Mouse (Mus musculus): ENCODE measurements around the gene Spdye4a.
A peak's percentile ranks its signal among the peaks of the same experiment; 100 is the strongest.
"Not testable (repeated sequence)": the region's sequence is repeated elsewhere in the genome, so short reads cannot be mapped to it uniquely, and the experiment has no call there.

Gene Spdye4a

DNA sequence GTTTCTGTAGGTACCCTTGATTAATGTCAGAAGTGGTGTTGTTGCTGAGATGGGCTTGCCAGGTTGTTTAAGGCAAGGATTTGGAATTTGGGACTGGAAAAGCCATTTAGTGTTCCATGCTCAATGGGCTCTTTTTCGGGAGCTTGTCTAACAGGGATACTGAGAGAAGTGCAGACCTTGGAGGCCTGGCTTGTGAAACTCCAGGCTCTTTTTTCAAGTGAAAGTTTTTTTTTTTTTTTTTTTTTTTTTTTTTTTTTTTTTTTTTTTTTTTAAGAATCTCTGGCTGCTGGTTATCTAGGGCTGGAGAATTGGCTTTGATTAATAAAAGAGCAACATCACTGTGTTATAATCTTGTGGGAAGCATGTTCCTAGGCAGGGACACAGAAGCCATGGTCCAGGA lies 4.4 kb downstream of the Spdye4a start:
- no peak for DNase-seq

DNA sequence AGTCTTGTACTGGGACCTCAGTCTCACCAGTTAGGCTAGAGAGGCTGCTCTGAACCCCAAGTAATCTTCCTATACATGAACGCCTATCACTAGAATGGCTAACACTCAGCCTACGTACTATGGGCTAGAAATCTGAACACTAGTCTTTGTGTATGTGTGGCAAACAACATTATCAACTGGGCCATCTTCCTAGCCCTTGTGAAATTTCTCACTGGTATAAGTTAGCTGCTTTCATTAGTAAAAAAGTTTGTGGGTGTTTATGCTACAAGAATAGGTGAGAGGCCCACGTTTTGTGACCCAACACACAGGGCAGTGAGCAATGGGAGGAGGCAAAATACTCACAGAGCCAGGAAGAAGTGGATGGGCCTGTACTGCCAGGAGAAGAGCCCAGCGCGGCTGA lies 5.7 kb downstream of the Spdye4a start:
- DNase-seq, result no peak

DNA sequence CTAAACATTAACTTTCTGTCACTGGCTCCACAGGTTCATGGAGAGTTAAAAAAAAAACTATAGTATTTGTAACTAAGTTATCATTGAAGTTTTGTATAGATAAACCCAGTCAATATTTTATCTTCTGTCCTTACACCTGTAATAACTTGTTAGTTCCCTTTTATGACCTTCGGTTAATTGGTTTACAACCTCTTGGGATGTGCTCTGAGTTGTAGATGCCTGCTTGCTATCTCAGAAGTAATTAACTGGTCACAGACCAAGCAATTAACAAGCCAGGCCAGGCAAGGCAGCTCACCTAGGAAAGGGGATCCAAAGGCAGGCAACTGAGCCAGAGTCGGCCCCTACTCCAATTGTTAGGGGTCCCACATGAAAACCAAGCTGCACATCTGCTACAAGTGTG lies 12.9 kb downstream of the Spdye4a start:
- no peak for DNase-seq

- peak; percentile 3 for DNase-seq
Measured at GRCm38 (mm10) chr5:143205015-143205414, 21.7 kb downstream of the Spdye4a start.

GRCm38 (mm10) chr5:143196506-143196905 lies 30.2 kb downstream of the Spdye4a start:
- DNase-seq, result no peak

DNA sequence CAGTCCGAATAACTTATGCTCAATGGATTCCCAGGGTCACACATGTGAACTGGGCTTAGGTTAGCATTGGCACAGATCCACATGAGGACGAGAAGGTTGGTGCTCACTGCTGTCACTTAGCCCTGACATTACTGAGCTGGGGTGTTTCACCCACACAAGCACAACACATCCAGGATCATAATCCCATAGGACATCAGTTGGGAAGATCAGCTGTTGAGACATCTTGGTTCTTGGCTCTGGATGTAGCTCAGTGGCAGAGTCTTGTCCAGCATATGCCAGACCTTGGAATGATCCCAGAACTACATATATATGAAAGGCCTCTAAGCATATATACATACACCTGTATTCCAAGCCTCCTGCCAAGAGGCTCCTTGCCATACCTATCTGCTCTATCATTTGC lies 31.5 kb downstream of the Spdye4a start:
- no peak for DNase-seq

- DNase-seq, result not testable (repeated sequence)
Measured at GRCm38 (mm10) chr5:143194747-143195146, 31.9 kb downstream of the Spdye4a start.

DNA sequence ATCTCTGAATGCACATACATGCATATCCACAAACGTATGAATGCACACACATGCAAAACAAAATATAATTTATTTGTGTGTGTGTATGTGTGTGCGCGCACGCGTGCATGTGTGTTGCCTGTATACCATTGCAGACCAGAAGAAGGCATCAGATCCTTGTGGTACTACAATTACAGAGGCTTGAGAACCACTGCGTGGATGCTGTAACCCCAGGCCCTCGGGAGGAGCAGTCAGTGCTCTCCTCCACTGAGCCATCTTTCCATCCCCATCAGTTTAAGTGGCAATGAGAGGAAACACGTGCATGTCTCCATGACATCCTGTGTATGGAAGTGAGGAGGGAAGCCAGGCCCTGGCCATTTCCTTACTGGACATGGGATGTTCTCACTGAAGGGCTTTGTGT lies 33.9 kb downstream of the Spdye4a start:
- no peak for DNase-seq

- DNase-seq, result not testable (repeated sequence)
Measured at GRCm38 (mm10) chr5:143188014-143188413, 38.7 kb downstream of the Spdye4a start.

- DNase-seq, result peak; percentile 88
Measured at GRCm38 (mm10) chr5:143180255-143181076, 46.2 kb downstream of the Spdye4a start, which contains the start of the genes Rbak and Spdye4b. Gene Rbak, minus strand, starts transcription at chr5:143180775. Gene Spdye4b, plus strand, starts transcription at chr5:143181017.

GRCm38 (mm10) chr5:143179179-143179578 lies 47.5 kb downstream of the Spdye4a start:
- DNase-seq, result no peak

GRCm38 (mm10) chr5:143177541-143178200 lies 49.0 kb downstream of the Spdye4a start:
- no peak for DNase-seq

DNA sequence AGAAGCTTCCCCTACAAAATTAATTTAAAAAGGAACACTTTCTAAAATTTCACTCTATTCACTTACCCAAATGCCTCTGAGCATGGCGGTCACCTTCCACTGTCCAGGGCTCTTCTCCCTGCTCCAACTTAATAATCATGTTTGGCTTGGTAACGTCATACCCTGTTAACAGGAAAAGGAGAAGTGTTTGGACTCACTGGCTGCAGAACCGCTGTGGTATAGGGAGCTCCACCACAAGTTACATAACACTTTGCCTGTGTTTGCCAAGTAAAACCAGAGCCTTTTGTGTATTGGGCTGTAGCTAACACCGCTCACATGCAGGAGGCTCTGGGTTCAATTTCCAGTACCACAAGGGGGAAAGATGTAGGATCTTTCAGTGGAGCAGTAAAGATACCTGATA lies 50.7 kb downstream of the Spdye4a start:
- no peak for DNase-seq

Measured in thymus, postnatal 25 days (tissue).